Mouse (Mus musculus) hindbrain, embryonic 14.5 days (tissue): ENCODE measurements around the gene Cd34. TPM values are rescaled to one million over a fixed set of nuclear protein-coding genes. Genes with fewer than 3 reads are reported as not detected.

Experiments used
- ATAC-seq: fragments of 200-750 bp; cut with Nextera tagmentation; 2 replicates; pipeline ENCODE4 v1.8.0; 2017; ENCODE audit warnings: moderate number of reproducible peaks, mild to moderate bottlenecking, moderate TSS enrichment, moderate library complexity; ENCODE audit not compliant: low FRiP score
- DNase-seq: peaks from one replicate; pipeline ENCODE4 v3.0.0-alpha.2; 2015; ENCODE audit warnings: low spot score
- H3K27ac ChIP-seq: fragments of 300-500 bp; sonication (generic); 2 replicates; pipeline ENCODE4 v1.5.1; 2014; ENCODE audit warnings: mild to moderate bottlenecking, moderate library complexity
- H3K27me3 ChIP-seq: fragments of 300-500 bp; sonication (generic); 2 replicates; pipeline ENCODE4 v1.6.1; 2014; ENCODE audit warnings: mild to moderate bottlenecking, low read length, mixed read lengths; ENCODE audit not compliant: control insufficient read depth, insufficient read depth
- H3K36me3 ChIP-seq: fragments of 300-500 bp; sonication (generic); replicated peaks from 2 replicates; pipeline ENCODE4 v1.6.1; 2014; ENCODE audit not compliant: control insufficient read depth, insufficient read depth
- H3K4me1 ChIP-seq: fragments of 300-500 bp; sonication (generic); replicated peaks from 2 replicates; pipeline ENCODE4 v1.6.1; 2014; ENCODE audit warnings: antibody characterized with exemption, low read length, mixed read lengths; ENCODE audit not compliant: control insufficient read depth, insufficient read depth
- H3K4me2 ChIP-seq: fragments of 300-500 bp; sonication (generic); replicated peaks from 2 replicates; pipeline ENCODE4 v1.6.1; 2014; ENCODE audit warnings: mild to moderate bottlenecking, moderate library complexity
- H3K4me3 ChIP-seq: fragments of 300-500 bp; sonication (generic); replicated peaks from 2 replicates; pipeline ENCODE4 v1.5.1; 2014; ENCODE audit warnings: mild to moderate bottlenecking, low read length
- H3K9ac ChIP-seq: fragments of 300-500 bp; sonication (generic); 2 replicates; pipeline ENCODE4 v1.6.1; 2014
- H3K9me3 ChIP-seq: fragments of 300-500 bp; sonication (generic); 2 replicates; pipeline ENCODE4 v1.6.1; 2016; ENCODE audit warnings: low read length; ENCODE audit not compliant: control insufficient read depth
- WGBS: fragments of 180-500 bp; shearing (Covaris S2); extraction: QIAGEN DNeasy Blood & Tissue Kit; methylation state at CpG from one replicate; pipeline ENCODE4 v1.1.7; 2014; 5-methylcytosine and 5-hydroxymethylcytosine counted together
- polyA plus RNA-seq: library from polyadenylated mRNA; unstranded; fragments of >200 nt; fragmentation: Nextera tagmentation; extraction: Ambion mirVana; gene quantifications from 2 replicates; pipeline ENCODE4 v1.2.1, GENCODE M21; 2014

Cd34 gene
- polyA plus RNA-seq, 1 experiment from 2014 or later = 38.6 TPM

GRCm38 (mm10) chr1:194977946-194978720 lies 39.5 kb downstream of the Cd34 start:
- Histone ChIP-seq H3K27ac (no peak overlapping the region), H3K4me3 (no peak overlapping the region), H3K36me3 (no peaks in the 10 kb centered on the region), H3K4me1 (peaks cover 15% of the 10 kb centered on the region), H3K4me2 (peak overlapping the region; percentile 77), H3K9me3 (no peaks in the 10 kb centered on the region), H3K9ac (no peak overlapping the region), H3K27me3 (no peaks in the 10 kb centered on the region)
- peak; percentile 49 for ATAC-seq
- peak; percentile 45 for DNase-seq
- 27% methylated on average over 5 of the region's 5 CpGs for WGBS

DNA sequence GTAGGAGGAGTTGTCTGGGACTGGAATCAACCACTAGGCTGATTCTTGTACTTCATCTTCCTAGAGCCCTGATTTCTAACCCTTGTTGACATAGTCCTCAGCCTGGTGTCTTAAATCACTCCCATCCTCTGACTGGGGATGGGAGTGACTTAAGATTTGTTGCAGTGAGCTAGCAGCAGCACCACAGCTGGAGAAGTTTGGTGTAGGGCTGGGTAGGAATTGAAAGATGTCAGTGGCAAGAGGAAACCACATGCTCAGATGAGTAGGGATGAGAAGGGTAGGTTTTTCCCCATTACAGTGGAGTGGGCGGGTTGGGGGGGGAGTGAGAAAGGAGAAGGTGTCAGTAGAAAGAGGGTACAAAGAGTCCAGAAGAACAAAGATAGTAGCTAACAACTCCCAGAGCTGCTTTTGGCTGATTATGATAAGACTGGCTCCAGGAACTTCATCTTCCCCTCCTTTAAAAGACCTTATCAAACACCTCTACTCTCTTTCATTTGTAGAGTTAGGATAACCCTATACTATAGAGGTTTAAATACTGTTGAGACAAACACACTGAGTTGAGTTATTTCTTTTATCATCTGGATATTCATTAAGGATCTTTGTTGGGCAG lies 42.3 kb downstream of the Cd34 start:
- WGBS = 94% methylated on average over 1 of the region's 1 CpGs
- Histone ChIP-seq H3K36me3 (no peaks in the 10 kb centered on the region), H3K27me3 (no peaks in the 10 kb centered on the region), H3K4me3 (no peak overlapping the region), H3K27ac (no peak overlapping the region), H3K9me3 (no peaks in the 10 kb centered on the region), H3K4me2 (no peak overlapping the region), H3K9ac (no peak overlapping the region), H3K4me1 (peaks cover 15% of the 10 kb centered on the region)
- no peak for DNase-seq
- no peak for ATAC-seq

DNA sequence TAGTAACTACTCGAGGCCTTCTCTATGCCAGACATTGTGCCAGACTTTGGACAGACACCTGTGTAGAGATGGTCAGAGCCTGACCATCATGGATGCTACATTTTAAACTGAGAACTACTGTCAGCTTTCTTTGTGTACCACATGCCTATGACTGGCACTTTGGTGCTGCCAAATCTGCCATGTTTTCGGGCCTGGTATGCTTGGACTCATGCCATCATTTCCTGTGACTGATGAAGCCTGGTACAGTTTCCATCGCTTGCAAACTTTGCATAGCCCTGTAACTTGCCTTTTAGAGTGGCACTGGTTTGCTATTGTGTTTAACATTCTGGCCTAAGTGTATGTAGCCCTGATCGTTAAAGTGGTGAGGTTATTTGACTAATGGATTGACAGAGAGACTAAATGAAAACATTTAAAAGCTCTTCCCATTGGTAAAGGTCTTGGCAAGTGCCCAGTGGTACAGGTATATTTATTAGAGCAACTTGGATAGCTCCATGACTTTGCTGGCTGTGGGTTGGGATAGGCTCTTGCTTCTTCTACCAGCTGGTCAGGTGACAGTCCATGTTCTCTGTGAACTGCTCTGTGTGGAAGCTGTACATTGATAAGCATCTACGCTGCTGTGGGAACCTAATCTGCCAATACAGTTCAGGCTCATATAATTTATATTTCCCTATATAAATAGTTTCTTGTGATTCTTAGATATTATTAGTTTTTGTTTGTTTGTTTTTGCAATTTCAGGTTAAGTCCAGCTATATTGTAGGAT lies 44.5 kb downstream of the Cd34 start:
- H3K27me3 ChIP-seq = no peaks in the 10 kb centered on the region
- H3K36me3 ChIP-seq = no peaks in the 10 kb centered on the region
- H3K4me1 ChIP-seq = peaks cover 4% of the 10 kb centered on the region
- H3K9ac ChIP-seq = no peak overlapping the region
- DNase-seq (no peak), ATAC-seq (no peak)
- no peak overlapping the region for H3K27ac ChIP-seq
- 80% methylated on average over 5 of the region's 5 CpGs for WGBS
- no peak overlapping the region for H3K4me2 ChIP-seq
- no peak overlapping the region for H3K4me3 ChIP-seq
- no peaks in the 10 kb centered on the region for H3K9me3 ChIP-seq

GRCm38 (mm10) chr1:194984914-194985313 lies 46.3 kb downstream of the Cd34 start:
- no peaks in the 10 kb centered on the region for H3K36me3 ChIP-seq
- H3K27me3 ChIP-seq = no peaks in the 10 kb centered on the region
- no peak overlapping the region for H3K9ac ChIP-seq
- 86% methylated on average over 3 of the region's 3 CpGs for WGBS
- H3K4me3 ChIP-seq = no peak overlapping the region
- H3K4me1 ChIP-seq = no peaks in the 10 kb centered on the region
- no peak for ATAC-seq
- H3K27ac ChIP-seq = no peak overlapping the region
- H3K4me2 ChIP-seq = no peak overlapping the region
- no peaks in the 10 kb centered on the region for H3K9me3 ChIP-seq
- no peak for DNase-seq

DNA sequence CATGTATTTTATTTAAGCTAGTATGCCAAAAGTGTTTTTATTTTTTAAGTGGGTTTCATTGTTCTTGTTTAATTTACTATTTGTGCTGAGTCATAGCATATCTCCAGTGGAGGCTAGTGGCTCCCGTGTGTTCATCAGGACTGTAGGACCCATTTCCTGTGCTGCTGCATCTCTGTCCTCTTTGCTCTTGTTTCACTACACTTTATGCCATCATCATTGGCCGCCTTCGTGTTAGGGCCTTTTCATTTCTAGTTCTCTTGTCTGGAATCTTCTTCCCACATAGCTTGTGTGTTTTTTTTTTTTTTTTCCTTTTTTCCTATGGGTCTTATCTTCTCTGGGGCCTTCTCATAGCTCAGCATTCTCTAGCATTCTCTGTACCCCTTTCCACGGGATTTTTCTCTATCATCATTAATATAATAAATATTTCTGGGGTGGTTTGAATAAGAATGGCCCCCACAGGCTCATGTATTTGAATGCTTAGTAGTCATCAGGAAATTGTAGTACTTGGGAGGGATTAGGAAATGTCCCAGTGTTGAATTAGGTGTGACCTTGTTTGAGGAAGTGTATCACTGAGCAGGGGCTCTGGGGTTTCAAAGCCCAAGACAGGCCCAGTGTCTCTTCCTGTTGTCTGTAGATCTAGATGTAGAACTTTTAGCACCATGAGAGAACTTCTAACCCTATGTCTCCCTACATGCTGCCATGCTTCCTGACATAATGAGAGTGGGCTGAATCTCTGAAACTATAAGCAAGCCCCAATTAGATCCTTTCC lies 47.0 kb downstream of the Cd34 start:
- DNase-seq (no peak), ATAC-seq (no peak)
- Histone ChIP-seq H3K27me3 (no peaks in the 10 kb centered on the region), H3K9me3 (no peaks in the 10 kb centered on the region), H3K27ac (no peak overlapping the region), H3K4me3 (no peak overlapping the region), H3K4me1 (no peaks in the 10 kb centered on the region), H3K4me2 (no peak overlapping the region), H3K36me3 (no peaks in the 10 kb centered on the region), H3K9ac (no peak overlapping the region)
- 86% methylated on average over 4 of the region's 4 CpGs for WGBS

DNA sequence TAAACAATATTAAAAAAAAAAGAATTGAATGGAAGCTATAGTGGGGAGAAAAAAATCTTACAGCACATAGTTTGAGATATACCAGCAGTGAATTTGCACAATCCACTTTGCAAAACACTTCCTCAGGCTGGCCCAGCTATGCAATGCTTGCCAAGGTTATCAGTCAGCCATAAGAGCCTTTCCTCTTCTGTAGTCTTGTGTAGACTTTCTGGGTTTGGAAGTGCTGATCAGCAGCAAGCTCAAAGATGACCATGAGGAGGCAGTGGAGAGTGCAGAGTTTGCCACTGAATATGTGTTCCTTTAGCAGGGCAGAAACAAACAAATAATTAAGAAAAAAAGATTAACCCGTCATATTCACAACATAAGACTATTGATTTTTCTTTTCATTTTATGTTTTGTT lies 50.4 kb downstream of the Cd34 start:
- Histone ChIP-seq H3K4me3 (no peak overlapping the region), H3K9me3 (no peaks in the 10 kb centered on the region), H3K4me1 (no peaks in the 10 kb centered on the region), H3K27ac (no peak overlapping the region), H3K36me3 (no peaks in the 10 kb centered on the region), H3K9ac (no peak overlapping the region), H3K27me3 (no peaks in the 10 kb centered on the region), H3K4me2 (no peak overlapping the region)
- DNase-seq (no peak), ATAC-seq (no peak)
- 95% methylated on average over 1 of the region's 1 CpGs for WGBS

DNA sequence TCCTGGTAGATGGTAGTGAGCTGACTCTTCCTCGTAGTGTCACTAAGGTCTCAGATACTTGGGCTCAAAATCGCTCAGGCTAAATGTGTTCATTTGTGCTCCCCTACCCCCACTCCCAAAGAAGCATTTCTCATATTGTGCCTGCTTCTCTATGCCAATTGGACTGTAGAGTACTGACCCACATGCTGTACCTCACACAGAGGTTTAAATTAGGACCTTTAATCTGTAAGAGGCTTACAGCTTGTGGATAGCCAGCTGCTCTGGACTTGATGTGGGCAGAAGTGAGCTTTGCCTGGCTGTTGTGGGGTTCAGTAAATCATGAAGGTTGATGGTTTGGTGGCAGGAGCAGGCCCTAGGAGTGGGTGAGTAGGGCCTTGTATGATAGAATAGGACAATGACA lies 52.4 kb downstream of the Cd34 start:
- H3K4me3 ChIP-seq = no peak overlapping the region
- no peak overlapping the region for H3K9ac ChIP-seq
- no peak overlapping the region for H3K4me2 ChIP-seq
- 94% methylated on average over 2 of the region's 2 CpGs for WGBS
- no peak for DNase-seq
- H3K36me3 ChIP-seq = no peaks in the 10 kb centered on the region
- no peak for ATAC-seq
- H3K4me1 ChIP-seq = no peaks in the 10 kb centered on the region
- H3K9me3 ChIP-seq = no peaks in the 10 kb centered on the region
- H3K27me3 ChIP-seq = no peaks in the 10 kb centered on the region
- H3K27ac ChIP-seq = no peak overlapping the region

DNA sequence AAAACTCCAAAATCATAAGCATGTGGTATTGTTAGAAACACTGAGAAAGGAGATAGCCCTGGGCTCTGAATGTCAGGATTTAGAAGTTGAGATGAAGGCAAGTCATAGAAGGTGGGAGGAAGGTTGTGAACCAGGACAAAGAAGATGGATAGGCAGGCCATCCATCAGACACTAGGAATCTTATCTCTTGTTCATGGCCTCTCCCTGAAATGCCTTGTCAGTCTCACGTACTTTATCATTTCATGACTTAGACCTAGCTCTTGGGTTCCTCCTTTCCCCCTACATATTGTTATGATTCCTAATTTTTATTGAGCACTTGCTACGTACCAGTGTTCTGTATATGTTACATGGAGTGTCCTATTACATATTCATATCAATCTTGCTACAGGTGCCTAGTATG lies 53.0 kb downstream of the Cd34 start:
- WGBS = 95% methylated on average over 2 of the region's 2 CpGs
- no peaks in the 10 kb centered on the region for H3K27me3 ChIP-seq
- no peak for ATAC-seq

More for the DNA sequence above, 53.0 kb downstream of the Cd34 start:
- Histone ChIP-seq H3K4me1 (no peaks in the 10 kb centered on the region), H3K4me3 (no peak overlapping the region), H3K9me3 (no peaks in the 10 kb centered on the region), H3K4me2 (no peak overlapping the region), H3K36me3 (no peaks in the 10 kb centered on the region), H3K9ac (no peak overlapping the region), H3K27ac (no peak overlapping the region)
- DNase-seq = no peak
